In genomic region chr16:5537286-5538204, GRCm38 (mm10) we compare ENCODE assay signal across 8 mouse cellular contexts.
DNase-seq lines count a peak whose midpoint lies in the region; ATAC-seq and TF ChIP-seq lines count a peak whose summit lies in the region.

No protein-coding gene starts in this region.

- intact Hi-C loops in heart, postnatal 25 days (cut with DNase I) = no loop called here

- no peaks in the 10 kb centered on the region for H3K9me3 ChIP-seq in forebrain, postnatal 0 days (ENCODE audit: low read length)
- no peaks in the 10 kb centered on the region for H3K9me3 ChIP-seq in forebrain, embryonic 13.5 days (replicated peaks)
- H3K9me3 ChIP-seq in stomach, postnatal 0 days (ENCODE audit: control insufficient read depth, low read length) = no peaks in the 10 kb centered on the region

- DNase-seq in forebrain, postnatal 0 days = no peak
- DNase-seq in testis, postnatal 14 days (ENCODE audit: low spot score) = no peak
- peak; percentile 35 for DNase-seq in induced T-regulatory cell, adult 2 months (ENCODE audit: low read depth)
- DNase-seq in stomach, postnatal 0 days (ENCODE audit: low spot score) = no peak
- no peak for DNase-seq in urinary bladder, postnatal 25 days (ENCODE audit: low spot score)
- DNase-seq in heart, postnatal 25 days (ENCODE audit: low spot score) = no peak

- no peak overlapping the region for H3K9ac ChIP-seq in forebrain, postnatal 0 days
- H3K9ac ChIP-seq in forebrain, embryonic 13.5 days = no peak overlapping the region
- H3K9ac ChIP-seq in stomach, postnatal 0 days (ENCODE audit: low read length) = no peak overlapping the region

- no peak overlapping the region for H3K27ac ChIP-seq in forebrain, postnatal 0 days (ENCODE audit: low read depth, low read length)
- no peak overlapping the region for H3K27ac ChIP-seq in forebrain, embryonic 13.5 days
- H3K27ac ChIP-seq in testis, adult 2 months (ENCODE audit: control insufficient read depth, insufficient read depth, low read depth, low read length) = no peak overlapping the region
- H3K27ac ChIP-seq in stomach, postnatal 0 days (replicated peaks) = no peak overlapping the region

- no peak overlapping the region for H3K4me2 ChIP-seq in forebrain, postnatal 0 days (ENCODE audit: low read depth)
- H3K4me2 ChIP-seq in forebrain, embryonic 13.5 days = no peak overlapping the region
- no peak overlapping the region for H3K4me2 ChIP-seq in stomach, postnatal 0 days (replicated peaks; ENCODE audit: low read depth)

- no peak for ATAC-seq in forebrain, postnatal 0 days
- ATAC-seq in forebrain, embryonic 13.5 days = no peak
- no peak for ATAC-seq in stomach, postnatal 0 days (ENCODE audit: low FRiP score, low TSS enrichment)

- no peak for TF ChIP-seq EP300 in stomach, postnatal 0 days (optimal IDR thresholded peaks at IDR 0.05)

- TF ChIP-seq POLR2A in testis, adult 2 months (IDR thresholded peaks at IDR 0.05; ENCODE audit: control insufficient read depth, low read depth, low read length) = no peak

- H3K4me1 ChIP-seq in forebrain, postnatal 0 days (ENCODE audit: insufficient read depth) = no peaks in the 10 kb centered on the region
- H3K4me1 ChIP-seq in forebrain, embryonic 13.5 days = peaks cover 10% of the 10 kb centered on the region
- H3K4me1 ChIP-seq in testis, adult 2 months (ENCODE audit: control insufficient read depth, insufficient read depth, low read length) = peaks cover 7% of the 10 kb centered on the region
- no peaks in the 10 kb centered on the region for H3K4me1 ChIP-seq in stomach, postnatal 0 days (replicated peaks; ENCODE audit: control insufficient read depth, insufficient read depth)

- no peak overlapping the region for H3K4me3 ChIP-seq in forebrain, postnatal 0 days (ENCODE audit: low read depth, low read length)
- no peak overlapping the region for H3K4me3 ChIP-seq in forebrain, embryonic 13.5 days
- no peak overlapping the region for H3K4me3 ChIP-seq in testis, adult 2 months (ENCODE audit: control insufficient read depth, low read depth, low read length)
- H3K4me3 ChIP-seq in stomach, postnatal 0 days (ENCODE audit: low read depth, low read length) = no peak overlapping the region

- H3K36me3 ChIP-seq in forebrain, postnatal 0 days (ENCODE audit: insufficient read depth) = no peaks in the 10 kb centered on the region
- no peaks in the 10 kb centered on the region for H3K36me3 ChIP-seq in forebrain, embryonic 13.5 days (ENCODE audit: poor library complexity, severe bottlenecking)
- H3K36me3 ChIP-seq in testis, adult 2 months (ENCODE audit: control insufficient read depth, insufficient read depth, low read length) = no peaks in the 10 kb centered on the region
- H3K36me3 ChIP-seq in stomach, postnatal 0 days (ENCODE audit: control insufficient read depth, insufficient read depth, low read length) = no peaks in the 10 kb centered on the region

- TF ChIP-seq CTCF in forebrain, postnatal 0 days (IDR thresholded peaks at IDR 0.05; ENCODE audit: low read depth) = peak; percentile 61
- peak; percentile 45; the same call in 1 of the 2 replicates for TF ChIP-seq CTCF in testis, adult 2 months (IDR thresholded peaks at IDR 0.05; ENCODE audit: control insufficient read depth, insufficient read depth, insufficient replicate concordance, low read depth, low read length)
- peak; percentile 63 for TF ChIP-seq CTCF in stomach, postnatal 0 days (IDR thresholded peaks at IDR 0.05; ENCODE audit: low read depth)

- 41% methylated on average over 11 of the region's 11 CpGs for WGBS in forebrain, postnatal 0 days
- WGBS in forebrain, embryonic 13.5 days = 44% methylated on average over 11 of the region's 11 CpGs
- WGBS in stomach, postnatal 0 days = 52% methylated on average over 11 of the region's 11 CpGs

- no peaks in the 10 kb centered on the region for H3K27me3 ChIP-seq in forebrain, postnatal 0 days (ENCODE audit: insufficient read depth, low read length)
- H3K27me3 ChIP-seq in forebrain, embryonic 13.5 days = peaks cover 12% of the 10 kb centered on the region; the same call in 1 of the 2 replicates
- no peaks in the 10 kb centered on the region for H3K27me3 ChIP-seq in testis, adult 2 months (ENCODE audit: control insufficient read depth, insufficient read depth, low read length)
- no peaks in the 10 kb centered on the region for H3K27me3 ChIP-seq in stomach, postnatal 0 days (ENCODE audit: control insufficient read depth, insufficient read depth, low read length)
